Mouse (Mus musculus) hindbrain, postnatal 0 days (tissue): ENCODE measurements around the gene Sash1. TPM values are rescaled to one million over a fixed set of nuclear protein-coding genes. Genes with fewer than 3 reads are reported as not detected.
A peak's percentile ranks its signal among the peaks of the same experiment; 100 is the strongest.

Experiments
- ATAC-seq: fragments of 200-750 bp; cut with Nextera tagmentation; 2 replicates; pipeline ENCODE4 v1.8.0; 2017; ENCODE audit warnings: mild to moderate bottlenecking, moderate TSS enrichment, moderate library complexity
- DNase-seq: peaks from one replicate; pipeline ENCODE4 v3.0.0-alpha.2; 2015; ENCODE audit warnings: low spot score
- H3K27ac ChIP-seq: fragments of 300-500 bp; sonication (generic); 2 replicates; pipeline ENCODE4 v1.5.1; 2014; ENCODE audit warnings: mild to moderate bottlenecking
- H3K27me3 ChIP-seq: fragments of 300-500 bp; sonication (generic); 2 replicates; pipeline ENCODE4 v1.6.1; 2014; ENCODE audit warnings: low read length, mixed read lengths; ENCODE audit not compliant: insufficient read depth
- H3K36me3 ChIP-seq: fragments of 300-500 bp; sonication (generic); 2 replicates; pipeline ENCODE4 v1.6.1; 2014; ENCODE audit warnings: low read length, mixed read lengths; ENCODE audit not compliant: insufficient read depth
- H3K4me1 ChIP-seq: fragments of 300-500 bp; sonication (generic); 2 replicates; pipeline ENCODE4 v1.6.1; 2014; ENCODE audit warnings: antibody characterized with exemption, low read length, mixed read lengths; ENCODE audit not compliant: insufficient read depth
- H3K4me2 ChIP-seq: fragments of 300-500 bp; sonication (generic); 2 replicates; pipeline ENCODE4 v1.6.1; 2014; ENCODE audit warnings: low read depth, mild to moderate bottlenecking, low read length, moderate library complexity, mixed read lengths
- H3K4me3 ChIP-seq: fragments of 300-500 bp; sonication (generic); 2 replicates; pipeline ENCODE4 v1.5.1; 2014; ENCODE audit warnings: low read length
- H3K9ac ChIP-seq: fragments of 300-500 bp; sonication (generic); replicated peaks from 2 replicates; pipeline ENCODE4 v1.6.1; 2014; ENCODE audit warnings: mild to moderate bottlenecking, low read length, moderate library complexity, mixed read lengths
- H3K9me3 ChIP-seq: fragments of 300-500 bp; sonication (generic); 2 replicates; pipeline ENCODE4 v1.6.1; 2016; ENCODE audit warnings: low read length, mixed read lengths
- CTCF ChIP-seq: IDR thresholded peaks from 2 replicates; pipeline ENCODE4 v1.5.1; 2016; ENCODE audit warnings: antibody characterized with exemption, control low read depth, low read depth
- WGBS: fragments of 180-500 bp; shearing (Covaris S2); extraction: QIAGEN DNeasy Blood & Tissue Kit; methylation state at CpG from one replicate; pipeline ENCODE4 v1.1.7; 2014; 5-methylcytosine and 5-hydroxymethylcytosine counted together
- polyA plus RNA-seq: library from polyadenylated mRNA; unstranded; fragments of >200 nt; fragmentation: Nextera tagmentation; extraction: Ambion mirVana; gene quantifications from 2 replicates; pipeline ENCODE4 v1.2.1, GENCODE M21; 2015
- total RNA-seq: library from RNA; depleted of rRNA; stranded (reverse); fragments of >200 nt; gene quantifications from 2 replicates; pipeline ENCODE4 v1.2.3, GENCODE M21; 2014

Gene Sash1
- total and polyA plus RNA-seq, 2 experiments from 2014 or later = 7.4 to 50.8 TPM

- 87% methylated on average over 4 of the region's 4 CpGs for WGBS
- ATAC-seq (no peak), DNase-seq (no peak)
- no peak overlapping the region for H3K4me2 ChIP-seq
- no peak overlapping the region for H3K27ac ChIP-seq
- H3K9me3 ChIP-seq = no peaks in the 10 kb centered on the region
- no peak for TF ChIP-seq CTCF
- H3K4me1 ChIP-seq = no peaks in the 10 kb centered on the region
- H3K36me3 ChIP-seq = no peaks in the 10 kb centered on the region
- H3K9ac ChIP-seq = no peak overlapping the region
- H3K27me3 ChIP-seq = no peaks in the 10 kb centered on the region
- no peak overlapping the region for H3K4me3 ChIP-seq
These were observed 113.2 kb downstream of the Sash1 start for GRCm38 (mm10) chr10:8772464-8773209.

DNA sequence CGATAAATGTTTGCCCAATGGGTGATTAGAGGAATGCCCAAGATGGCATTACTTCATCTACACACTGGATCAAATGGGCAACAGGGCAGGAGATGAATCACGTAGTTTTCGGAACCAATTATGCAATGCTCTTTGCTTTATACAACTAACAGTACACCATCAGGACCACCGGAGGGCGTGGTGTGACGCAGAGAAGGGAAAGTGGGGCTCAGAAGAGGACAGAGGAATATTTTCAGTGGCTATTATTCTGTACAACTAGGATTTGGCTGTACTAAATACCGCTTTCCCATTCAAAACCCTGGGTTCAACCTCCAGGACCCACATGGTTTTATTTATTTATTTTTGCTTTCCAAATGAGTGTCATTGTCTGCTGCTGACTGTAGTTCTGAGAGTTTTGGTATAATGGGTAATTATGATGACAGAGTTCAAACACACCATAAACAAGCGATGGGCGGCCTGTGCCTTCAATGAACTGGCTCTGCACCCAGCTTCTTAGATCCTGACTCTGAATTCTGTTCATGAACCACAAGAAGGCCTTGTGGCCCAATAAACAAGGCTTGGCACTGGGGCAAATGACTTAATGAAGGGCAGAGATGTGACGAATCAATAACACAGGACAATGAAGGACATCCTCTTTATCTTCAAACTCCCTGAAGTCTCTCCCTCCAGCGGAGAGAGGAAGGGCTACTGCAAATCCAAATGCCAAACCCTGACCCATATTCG is 114.8 kb downstream of the Sash1 start:
- WGBS = 82% methylated on average over 12 of the region's 12 CpGs
- ATAC-seq = peak; percentile 65
- peak; percentile 18; the same call in 1 of the 2 replicates for TF ChIP-seq CTCF
- no peaks in the 10 kb centered on the region for H3K9me3 ChIP-seq
- no peaks in the 10 kb centered on the region for H3K36me3 ChIP-seq
- no peak overlapping the region for H3K27ac ChIP-seq
- no peak overlapping the region for H3K4me2 ChIP-seq
- H3K9ac ChIP-seq = no peak overlapping the region
- H3K27me3 ChIP-seq = no peaks in the 10 kb centered on the region
- no peak overlapping the region for H3K4me3 ChIP-seq
- no peak for DNase-seq
- no peaks in the 10 kb centered on the region for H3K4me1 ChIP-seq

DNA sequence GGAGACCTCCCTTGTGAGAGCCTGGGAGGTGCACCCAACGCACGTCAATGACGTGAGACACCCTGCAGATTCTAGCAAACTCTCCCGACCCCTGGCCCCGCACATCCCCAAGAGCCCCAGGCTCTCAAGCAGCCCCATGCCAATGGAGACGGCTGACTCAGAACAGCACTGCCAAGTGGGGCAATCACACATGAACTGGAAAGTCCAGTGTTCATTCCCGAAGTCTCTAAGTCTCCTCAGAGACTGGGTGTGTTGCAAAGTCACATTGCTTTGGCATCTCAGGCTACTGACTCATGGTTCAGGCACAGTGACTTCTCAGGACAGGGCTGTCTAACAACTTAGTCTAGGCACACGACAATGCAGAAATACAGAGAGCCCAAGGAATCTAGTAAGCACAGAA is 117.2 kb downstream of the Sash1 start:
- no peaks in the 10 kb centered on the region for H3K36me3 ChIP-seq
- H3K9ac ChIP-seq = no peak overlapping the region
- no peak for DNase-seq
- H3K9me3 ChIP-seq = no peaks in the 10 kb centered on the region
- H3K4me2 ChIP-seq = no peak overlapping the region
- no peak for TF ChIP-seq CTCF
- H3K27ac ChIP-seq = no peak overlapping the region
- no peaks in the 10 kb centered on the region for H3K27me3 ChIP-seq
- no peak for ATAC-seq
- H3K4me1 ChIP-seq = no peaks in the 10 kb centered on the region
- no peak overlapping the region for H3K4me3 ChIP-seq
- 86% methylated on average over 8 of the region's 8 CpGs for WGBS

GRCm38 (mm10) chr10:8767381-8767780 is 118.5 kb downstream of the Sash1 start:
- no peak for ATAC-seq
- no peak overlapping the region for H3K4me3 ChIP-seq
- H3K9me3 ChIP-seq = no peaks in the 10 kb centered on the region
- 93% methylated on average over 5 of the region's 5 CpGs for WGBS
- no peak overlapping the region for H3K9ac ChIP-seq
- no peaks in the 10 kb centered on the region for H3K27me3 ChIP-seq
- H3K4me2 ChIP-seq = no peak overlapping the region
- H3K4me1 ChIP-seq = no peaks in the 10 kb centered on the region
- DNase-seq = no peak
- H3K27ac ChIP-seq = no peak overlapping the region
- no peak for TF ChIP-seq CTCF
- H3K36me3 ChIP-seq = no peaks in the 10 kb centered on the region

- no peak overlapping the region for H3K4me3 ChIP-seq
- peak; percentile 62 for DNase-seq
These were observed 119.8 kb downstream of the Sash1 start for GRCm38 (mm10) chr10:8765922-8766522.

GRCm38 (mm10) chr10:8762771-8763170 is 123.1 kb downstream of the Sash1 start:
- H3K27ac ChIP-seq = peak overlapping the region; percentile 27; the same call in 1 of the 2 replicates

More at GRCm38 (mm10) chr10:8765922-8766522, 119.8 kb downstream of the Sash1 start:
- 78% methylated on average over 10 of the region's 10 CpGs for WGBS
- Histone ChIP-seq H3K4me2 (no peak overlapping the region), H3K27ac (no peak overlapping the region), H3K36me3 (no peaks in the 10 kb centered on the region), H3K9me3 (no peaks in the 10 kb centered on the region), H3K27me3 (no peaks in the 10 kb centered on the region), H3K4me1 (no peaks in the 10 kb centered on the region), H3K9ac (no peak overlapping the region)
- TF ChIP-seq CTCF = peak; percentile 70
- no peak for ATAC-seq

More at GRCm38 (mm10) chr10:8762771-8763170, 123.1 kb downstream of the Sash1 start:
- WGBS = 24% methylated on average over 12 of the region's 12 CpGs
- H3K4me3 ChIP-seq = peak overlapping the region; percentile 34
- no peaks in the 10 kb centered on the region for H3K27me3 ChIP-seq
- H3K4me2 ChIP-seq = peak overlapping the region; percentile 53
- no peak for DNase-seq
- no peak for TF ChIP-seq CTCF
- H3K36me3 ChIP-seq = no peaks in the 10 kb centered on the region
- 0 out of 2 replicates have a peak, but pooled peaks cover 2% of the 10 kb centered on the region for H3K4me1 ChIP-seq
- H3K9ac ChIP-seq = no peak overlapping the region; the same call in 1 of the 2 replicates
- peak; percentile 25; the same call in 1 of the 2 replicates for ATAC-seq
- H3K9me3 ChIP-seq = no peaks in the 10 kb centered on the region
